Mouse (Mus musculus): Measurements from ENCODE around the gene Dcaf1.

DNA sequence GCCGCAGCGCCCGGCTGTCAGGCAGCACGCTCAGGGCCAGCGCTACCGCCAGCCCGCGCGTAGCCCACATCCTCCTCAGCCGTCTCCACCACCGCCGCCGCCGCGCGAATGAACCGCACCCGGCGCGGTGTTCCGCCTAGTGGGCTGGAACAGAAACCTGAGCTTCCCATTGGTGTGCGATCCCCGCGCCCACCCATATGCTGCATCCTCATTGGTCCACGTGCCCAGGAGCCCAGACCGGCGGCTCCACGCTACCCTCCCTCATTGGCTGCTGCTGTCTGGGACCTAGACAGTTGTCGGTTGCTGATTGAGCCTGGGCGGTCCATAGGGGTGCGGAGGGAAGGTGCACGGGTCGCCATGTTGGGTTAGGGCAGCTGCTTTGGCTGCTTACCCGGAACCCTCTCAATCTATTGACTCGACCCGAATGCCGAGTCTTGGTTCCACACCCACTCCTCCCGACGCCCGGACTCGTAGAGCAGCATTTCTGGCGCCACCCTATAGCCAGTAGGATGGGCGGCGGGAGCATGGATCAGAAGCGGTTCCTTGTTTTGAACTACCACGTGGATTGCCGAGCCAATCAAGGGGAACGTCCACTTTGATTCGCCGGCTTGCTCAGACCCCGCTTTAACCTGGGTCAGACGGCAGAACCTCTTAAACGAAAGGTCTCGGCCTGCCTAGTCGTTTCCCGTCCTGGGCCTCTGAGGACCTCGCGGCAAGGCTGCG is 70.3 kb downstream of the Dcaf1 start, which contains the start of gene Manf:
- no peak for TF ChIP-seq GATA1 (IDR thresholded peaks at IDR 0.05; ENCODE audit: borderline replicate concordance, low read length)
- TF ChIP-seq CTCF (IDR thresholded peaks at IDR 0.05; ENCODE audit: low read depth, low read length), result no peak
- TF ChIP-seq POLR2AphosphoS5 (IDR thresholded peaks at IDR 0.05; ENCODE audit: insufficient replicate concordance, low read depth, low read length), result no peak
- TF ChIP-seq TAL1 (conservative IDR thresholded peaks at IDR 0.05; ENCODE audit: low read depth, low read length), result no peak
- TF ChIP-seq GATA2 (IDR thresholded peaks at IDR 0.05; ENCODE audit: borderline replicate concordance, low read depth, low read length), result no peak
